Mouse (Mus musculus) layer of hippocampus, adult 9-11 months (tissue): ENCODE results near the gene Fam207a.

ENCODE experiments used
- DNase-seq: peaks from one replicate; pipeline ENCODE4 v3.0.0; 2022

Gene Fam207a

GRCm38 (mm10) chr10:77531026-77532019, 15.7 kb upstream of the Fam207a start:
- no peak for DNase-seq

GRCm38 (mm10) chr10:77530140-77530539, 14.6 kb upstream of the Fam207a start, which contains the start of gene Itgb2:
Gene Itgb2 (plus strand): TSS chr10:77530252.
- DNase-seq: peak; percentile 58

- no peak for DNase-seq
These were observed 13.0 kb upstream of the Fam207a start for GRCm38 (mm10) chr10:77528634-77529033.

- DNase-seq: no peak
These were observed 10.9 kb upstream of the Fam207a start for GRCm38 (mm10) chr10:77526488-77526887.

- no peak for DNase-seq
These were observed 7.7 kb upstream of the Fam207a start for GRCm38 (mm10) chr10:77523321-77523720.

- DNase-seq: no peak
These were observed 7.2 kb upstream of the Fam207a start for GRCm38 (mm10) chr10:77522746-77523145.

- DNase-seq: no peak
These were observed 6.6 kb upstream of the Fam207a start for GRCm38 (mm10) chr10:77522021-77522731.

GRCm38 (mm10) chr10:77520497-77520896, 4.9 kb upstream of the Fam207a start:
- no peak for DNase-seq

- no peak for DNase-seq
These were observed 3.6 kb upstream of the Fam207a start for GRCm38 (mm10) chr10:77519191-77519590.

- DNase-seq: no peak
These were observed 2.2 kb upstream of the Fam207a start for GRCm38 (mm10) chr10:77517801-77518200.

GRCm38 (mm10) chr10:77517066-77517620, 1.6 kb upstream of the Fam207a start:
- DNase-seq: no peak

GRCm38 (mm10) chr10:77516379-77516951, 880 bp upstream of the Fam207a start:
- DNase-seq: no peak

- no peak for DNase-seq
These were observed 5.2 kb downstream of the Fam207a start for GRCm38 (mm10) chr10:77510225-77510982.

- peak; percentile 69 for DNase-seq
These were observed 6.0 kb downstream of the Fam207a start for GRCm38 (mm10) chr10:77509403-77510187.

GRCm38 (mm10) chr10:77508744-77509143, 6.8 kb downstream of the Fam207a start:
- no peak for DNase-seq

- no peak for DNase-seq
These were observed 7.8 kb downstream of the Fam207a start for GRCm38 (mm10) chr10:77507779-77508178.

- peak; percentile 47 for DNase-seq
These were observed 8.5 kb downstream of the Fam207a start for GRCm38 (mm10) chr10:77506961-77507577.

GRCm38 (mm10) chr10:77506526-77506925, 9.1 kb downstream of the Fam207a start:
- no peak for DNase-seq

- no peak for DNase-seq
These were observed 11.4 kb downstream of the Fam207a start for GRCm38 (mm10) chr10:77504143-77504542.

- no peak for DNase-seq
These were observed 12.3 kb downstream of the Fam207a start for GRCm38 (mm10) chr10:77502967-77503922.
